Mouse (Mus musculus): ENCODE measurements at regions not wholly inside any gene's neighbourhood (a gene's known extent, or its start where the extent isn't known, plus 50 kb on each side); places are given as distances from the start of the nearest gene placed in this dataset.
A peak's percentile ranks its signal among the peaks of the same experiment; 100 is the strongest.

DNA sequence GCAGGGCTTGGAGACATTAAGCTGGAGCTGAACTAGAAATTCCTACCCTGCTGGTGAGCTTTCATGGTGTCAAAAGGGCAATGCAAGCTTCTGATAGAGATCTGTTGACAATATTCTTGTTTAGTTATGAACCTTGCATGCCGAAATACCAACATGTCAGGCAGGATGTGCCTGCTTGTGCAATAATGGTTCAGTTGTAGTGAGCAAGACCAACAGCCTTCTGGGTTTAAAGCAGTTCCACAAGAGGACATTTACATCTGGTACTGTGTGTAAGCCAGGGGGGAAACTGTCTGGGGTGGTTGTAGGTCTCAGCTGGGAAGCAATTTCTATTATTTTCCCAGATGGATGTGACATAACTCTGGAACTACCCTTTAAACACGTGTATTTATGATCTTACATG is 987.6 kb upstream of the Gm38303 start:
- no peak for TF ChIP-seq POLR2A (IDR thresholded peaks at IDR 0.05; ENCODE audit: borderline replicate concordance, extremely low read depth, insufficient read depth, insufficient read length, poor library complexity, severe bottlenecking)
- TF ChIP-seq CTCF (IDR thresholded peaks at IDR 0.05; ENCODE audit: borderline replicate concordance, extremely low read depth, insufficient read depth, insufficient read length), result no peak
- DNase-seq (ENCODE audit: low read depth), result no peak

DNA sequence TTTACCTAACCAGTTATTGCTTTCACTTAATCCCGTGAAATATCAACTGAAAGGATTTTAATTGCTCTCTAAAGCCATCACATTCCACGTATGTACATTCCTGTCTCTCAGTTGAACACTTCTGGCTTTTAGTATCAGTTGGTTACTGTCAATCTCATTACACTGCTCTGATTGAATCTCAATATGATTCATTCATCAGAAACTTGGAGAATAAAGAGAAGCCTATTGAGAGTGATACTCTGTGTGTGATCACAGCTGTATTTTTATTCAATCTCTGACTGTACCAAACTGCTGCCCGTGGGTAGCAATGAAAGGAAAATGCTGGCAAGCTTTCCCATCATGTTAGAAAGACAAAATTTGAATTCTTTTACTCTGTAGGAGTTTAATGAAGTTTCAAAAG is 957.5 kb upstream of the Gm38303 start:
- peak; percentile 16 for DNase-seq (ENCODE audit: low read depth)
- TF ChIP-seq POLR2A (IDR thresholded peaks at IDR 0.05; ENCODE audit: borderline replicate concordance, extremely low read depth, insufficient read depth, insufficient read length, poor library complexity, severe bottlenecking) (no peak), CTCF (IDR thresholded peaks at IDR 0.05; ENCODE audit: borderline replicate concordance, extremely low read depth, insufficient read depth, insufficient read length) (no peak)

DNA sequence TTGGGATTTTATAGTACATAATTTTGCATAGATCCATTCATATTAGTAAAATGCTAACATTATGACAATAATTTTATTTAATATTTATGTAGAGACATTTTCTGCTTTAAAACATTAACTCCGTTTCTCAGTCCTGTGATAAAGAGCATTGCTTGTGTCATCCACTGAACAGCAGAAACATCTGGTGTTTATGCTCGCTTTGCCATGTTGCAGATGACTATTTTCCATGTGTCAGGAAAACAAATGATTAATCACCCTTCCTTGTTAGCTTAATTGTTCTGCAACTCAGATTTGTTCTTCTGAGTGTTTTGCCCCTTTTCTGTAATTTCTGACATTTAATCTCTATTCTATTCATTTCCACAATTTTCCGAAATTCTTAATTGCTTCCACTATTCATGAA is 925.6 kb upstream of the Gm38303 start:
- no peak for TF ChIP-seq POLR2A (IDR thresholded peaks at IDR 0.05; ENCODE audit: borderline replicate concordance, extremely low read depth, insufficient read depth, insufficient read length, poor library complexity, severe bottlenecking)
- TF ChIP-seq CTCF (IDR thresholded peaks at IDR 0.05; ENCODE audit: borderline replicate concordance, extremely low read depth, insufficient read depth, insufficient read length), result no peak
- DNase-seq (ENCODE audit: low read depth), result peak; percentile 85

DNA sequence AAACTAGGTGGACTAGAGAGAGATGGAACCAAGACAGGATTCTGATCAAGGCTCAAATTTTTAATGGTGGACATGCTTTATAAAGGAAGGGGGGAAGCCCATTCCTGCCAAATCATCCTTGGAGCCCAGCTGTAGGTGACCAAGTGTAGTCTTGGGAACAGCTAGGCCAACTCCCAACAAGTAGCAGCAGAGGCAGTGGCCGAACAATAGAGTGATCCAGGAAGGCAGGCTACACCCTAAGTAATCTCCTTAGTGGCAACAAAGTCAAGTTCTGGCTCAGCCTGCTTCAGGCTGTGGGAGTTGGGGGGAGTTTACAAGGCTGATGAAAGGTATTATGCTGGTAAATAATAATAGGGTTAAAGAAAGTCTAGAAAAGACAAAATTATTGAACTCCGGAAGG is 878.5 kb upstream of the Gm38303 start:
- TF ChIP-seq POLR2A (IDR thresholded peaks at IDR 0.05; ENCODE audit: borderline replicate concordance, extremely low read depth, insufficient read depth, insufficient read length, poor library complexity, severe bottlenecking) (no peak), CTCF (IDR thresholded peaks at IDR 0.05; ENCODE audit: borderline replicate concordance, extremely low read depth, insufficient read depth, insufficient read length) (no peak)
- DNase-seq (ENCODE audit: low read depth), result no peak

DNA sequence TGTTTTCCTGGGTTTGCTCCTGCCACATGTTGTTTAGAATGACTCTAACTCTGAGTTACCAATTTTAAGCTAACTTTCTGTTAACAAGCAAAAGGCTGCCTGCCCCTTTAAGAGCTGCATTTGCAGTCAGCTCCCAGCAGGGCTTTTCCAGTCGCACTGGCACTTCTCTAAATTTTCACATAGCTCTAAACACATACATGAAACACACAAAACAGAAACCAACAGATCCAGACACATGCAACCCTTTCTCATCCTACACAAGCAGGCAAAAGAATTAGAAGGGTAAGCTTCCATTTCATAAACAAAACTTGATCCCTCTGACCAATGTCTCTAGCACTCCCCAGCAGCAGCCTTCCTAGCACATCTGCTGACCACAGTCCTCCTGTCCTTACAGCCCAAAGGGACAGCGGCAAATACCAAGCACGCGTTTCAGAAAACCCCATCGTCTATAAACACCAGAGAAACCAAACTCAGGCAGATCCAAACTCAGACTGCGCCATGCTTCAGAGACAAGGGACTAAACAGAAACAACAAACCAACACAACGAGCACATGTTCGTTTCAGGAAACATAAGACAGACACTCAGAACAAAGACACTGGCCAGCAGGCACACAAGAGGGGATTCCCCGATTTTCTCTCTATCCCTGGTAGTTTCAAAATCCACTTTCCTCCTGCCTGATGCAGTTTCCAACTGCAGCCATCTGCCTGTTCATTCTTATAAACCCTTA is 877.6 kb upstream of the Gm38303 start:
- peak; percentile 25; the same call in 1 of the 2 replicates for TF ChIP-seq CTCF (IDR thresholded peaks at IDR 0.05; ENCODE audit: borderline replicate concordance, extremely low read depth, insufficient read depth, insufficient read length)
- DNase-seq (ENCODE audit: low read depth), result peak; percentile 61

DNA sequence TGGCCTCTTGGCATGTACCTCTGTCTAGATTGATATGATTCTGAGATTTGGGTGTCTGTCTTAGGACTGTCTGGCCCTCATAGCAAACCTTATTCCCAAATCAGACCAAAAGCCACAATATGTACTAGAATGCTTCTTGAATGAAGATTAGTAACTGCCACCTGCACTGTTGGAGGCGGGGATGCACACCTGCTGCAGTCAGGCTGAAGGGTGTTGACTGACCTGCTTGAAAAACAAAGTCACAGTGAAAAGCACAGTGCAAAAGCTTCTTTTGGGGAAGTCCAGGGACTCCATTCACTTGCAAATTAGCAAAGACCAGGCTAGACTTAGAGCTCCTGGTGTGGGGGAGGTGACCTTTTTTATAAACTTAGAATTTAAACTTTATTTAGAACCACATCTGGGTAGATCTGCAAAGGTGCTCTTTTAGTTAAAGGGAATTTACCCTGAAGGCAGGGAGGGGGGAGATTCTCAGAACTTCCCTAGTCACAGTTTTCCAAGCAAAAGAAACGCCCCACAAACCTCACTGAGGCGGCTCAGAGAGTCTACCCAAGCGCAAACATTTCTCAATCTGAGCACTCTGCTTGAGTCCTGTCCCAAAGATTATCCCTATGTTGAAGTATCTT is 876.9 kb upstream of the Gm38303 start:
- DNase-seq (ENCODE audit: low read depth), result peak; percentile 13

DNA sequence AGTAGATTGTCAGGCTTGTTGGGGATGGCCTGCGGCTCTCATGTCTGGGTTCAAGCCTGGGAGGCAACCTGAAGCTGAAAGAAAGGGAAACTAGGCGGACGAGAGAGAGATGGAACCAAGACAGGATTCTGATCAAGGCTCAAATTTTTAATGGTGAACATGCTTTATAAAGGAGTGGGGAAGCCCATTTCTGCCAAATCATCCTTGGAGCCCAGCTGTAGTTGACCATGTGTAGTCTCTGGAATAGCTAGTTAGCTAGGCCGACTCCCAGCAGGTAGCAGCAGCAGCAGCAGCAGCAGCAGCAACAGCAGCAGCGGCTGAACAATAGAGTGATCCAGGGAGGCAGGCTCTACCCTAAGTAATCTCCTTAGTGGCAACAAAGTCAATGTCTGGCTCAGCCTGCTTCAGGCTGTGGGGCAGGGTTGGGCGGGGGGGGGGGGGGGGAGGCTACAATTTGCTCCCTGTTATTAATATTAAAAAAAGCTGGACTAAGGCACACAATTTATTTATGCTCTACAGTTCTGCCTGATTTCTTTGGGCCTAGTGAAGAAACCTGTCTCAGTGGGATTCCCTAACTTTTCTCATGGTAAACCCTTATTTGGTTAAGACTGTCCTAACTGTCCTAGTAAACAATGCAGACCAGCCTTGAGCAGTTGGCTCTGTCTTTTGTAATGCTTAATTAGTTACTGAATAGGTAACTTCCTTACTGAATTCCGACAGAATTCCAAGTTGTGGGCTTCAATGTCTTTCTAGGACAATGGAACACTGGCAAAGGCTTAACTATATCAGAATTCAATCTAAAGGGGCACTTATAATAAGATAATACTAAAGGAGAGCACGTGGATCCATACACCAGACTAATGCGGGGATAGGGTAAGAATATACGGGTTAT is 875.7 kb upstream of the Gm38303 start:
- DNase-seq (ENCODE audit: low read depth), result peak; percentile 35

DNA sequence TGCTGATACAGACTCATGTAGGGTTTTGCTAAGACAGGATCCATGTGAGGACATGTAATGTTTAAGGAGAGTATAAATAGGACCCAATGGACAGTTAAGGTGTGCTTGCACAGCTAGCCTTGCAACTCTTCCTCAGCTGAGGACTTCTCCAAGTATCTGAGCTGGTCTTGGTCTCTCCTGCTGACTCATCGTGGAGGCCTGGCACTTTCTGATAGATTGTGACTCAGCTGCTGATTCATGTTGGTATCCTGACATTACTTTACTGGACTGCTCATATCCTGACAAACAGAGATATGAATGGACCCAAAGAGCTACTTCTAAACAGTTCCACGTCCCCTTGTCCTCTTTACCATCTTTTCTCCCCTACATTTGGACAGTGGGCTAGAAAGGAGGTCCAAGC is 838.5 kb upstream of the Gm38303 start:
- DNase-seq (ENCODE audit: low read depth), result no peak
- TF ChIP-seq POLR2A (IDR thresholded peaks at IDR 0.05; ENCODE audit: borderline replicate concordance, extremely low read depth, insufficient read depth, insufficient read length, poor library complexity, severe bottlenecking), result no peak

DNA sequence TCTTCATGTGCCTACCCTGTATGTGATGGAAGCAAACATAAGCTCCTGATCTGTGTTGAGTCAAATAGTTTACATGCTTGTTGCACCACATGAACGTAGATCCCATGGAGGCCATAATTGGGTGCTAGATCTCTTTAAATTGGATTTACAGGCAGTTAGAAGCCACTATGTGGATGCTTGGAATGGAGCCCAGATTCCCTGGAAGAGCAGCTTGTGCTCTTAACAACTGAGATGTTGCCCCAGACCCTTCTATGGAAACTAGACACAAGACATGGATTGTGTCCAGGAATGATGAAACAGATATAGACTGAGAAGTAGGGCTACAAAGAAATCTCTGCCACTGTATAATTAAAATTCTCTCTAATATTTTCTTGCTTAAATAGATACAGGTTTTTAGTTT is 819.9 kb upstream of the Gm38303 start:
- DNase-seq (ENCODE audit: low read depth), result peak; percentile 92

More for the DNA sequence above, 819.9 kb upstream of the Gm38303 start:
- no peak for TF ChIP-seq POLR2A (IDR thresholded peaks at IDR 0.05; ENCODE audit: borderline replicate concordance, extremely low read depth, insufficient read depth, insufficient read length, poor library complexity, severe bottlenecking)
- TF ChIP-seq CTCF (IDR thresholded peaks at IDR 0.05; ENCODE audit: borderline replicate concordance, extremely low read depth, insufficient read depth, insufficient read length), result no peak
